Mouse (Mus musculus) stomach, embryonic 14.5 days (tissue): ENCODE measurements around the gene Pon3. TPM values are rescaled to one million over a fixed set of nuclear protein-coding genes. Genes with fewer than 3 reads are reported as not detected.

Experiments
- ATAC-seq: fragments of 200-750 bp; cut with Nextera tagmentation; 2 replicates; pipeline ENCODE4 v1.8.0; 2017; ENCODE audit warnings: low read depth, moderate TSS enrichment; ENCODE audit not compliant: insufficient number of reproducible peaks, insufficient read depth, low FRiP score
- H3K27ac ChIP-seq: fragments of 300-500 bp; sonication (generic); 2 replicates; pipeline ENCODE4 v1.5.1; 2014; ENCODE audit warnings: mild to moderate bottlenecking, low read length, moderate library complexity, mixed read lengths
- H3K27me3 ChIP-seq: fragments of 300-500 bp; sonication (generic); 2 replicates; pipeline ENCODE4 v1.6.1; 2014; ENCODE audit warnings: low read length, control low read depth, mixed read lengths; ENCODE audit not compliant: control insufficient read depth, insufficient read depth
- H3K36me3 ChIP-seq: fragments of 300-500 bp; sonication (generic); 2 replicates; pipeline ENCODE4 v1.6.1; 2014; ENCODE audit warnings: mild to moderate bottlenecking, control low read depth, low read length, moderate library complexity, mixed read lengths; ENCODE audit not compliant: control insufficient read depth, insufficient read depth
- H3K4me1 ChIP-seq: fragments of 300-500 bp; sonication (generic); 2 replicates; pipeline ENCODE4 v1.6.1; 2014; ENCODE audit warnings: low read length, control low read depth, mixed read lengths; ENCODE audit not compliant: control insufficient read depth, insufficient read depth
- H3K4me2 ChIP-seq: fragments of 300-500 bp; sonication (generic); replicated peaks from 2 replicates; pipeline ENCODE4 v1.6.1; 2014; ENCODE audit warnings: low read depth, low read length, control low read depth
- H3K4me3 ChIP-seq: fragments of 300-500 bp; sonication (generic); 2 replicates; pipeline ENCODE4 v1.5.1; 2014; ENCODE audit warnings: low read depth, low read length, control low read depth
- H3K9ac ChIP-seq: fragments of 300-500 bp; sonication (generic); replicated peaks from 2 replicates; pipeline ENCODE4 v1.6.1; 2014; ENCODE audit warnings: low read depth, mild to moderate bottlenecking, control low read depth, low read length, moderate library complexity, mixed read lengths
- H3K9me3 ChIP-seq: fragments of 300-500 bp; sonication (generic); 2 replicates; pipeline ENCODE4 v1.6.1; 2016; ENCODE audit warnings: low read depth, low read length, control low read depth; ENCODE audit not compliant: control insufficient read depth
- WGBS: fragments of 180-500 bp; shearing (Covaris S2); extraction: QIAGEN DNeasy Blood & Tissue Kit; methylation state at CpG from one replicate; pipeline ENCODE4 v1.1.7; 2014; 5-methylcytosine and 5-hydroxymethylcytosine counted together
- polyA plus RNA-seq: library from polyadenylated mRNA; unstranded; fragments of >200 nt; fragmentation: Nextera tagmentation; extraction: Ambion mirVana; gene quantifications from 2 replicates; pipeline ENCODE4 v1.2.1, GENCODE M21; 2014

The Pon3 gene
- polyA plus RNA-seq, 1 experiment from 2014 or later, result 20.1 TPM

GRCm38 (mm10) chr6:5292841-5293240 lies 36.8 kb upstream of the Pon3 start:
- H3K4me3 ChIP-seq, result no peak overlapping the region
- H3K9ac ChIP-seq, result no peak overlapping the region
- ATAC-seq, result no peak
- WGBS, result 81% methylated on average over 5 of the region's 5 CpGs
- H3K27me3 ChIP-seq, result no peaks in the 10 kb centered on the region
- H3K4me2 ChIP-seq, result no peak overlapping the region
- H3K36me3 ChIP-seq, result no peaks in the 10 kb centered on the region
- H3K27ac ChIP-seq, result no peak overlapping the region
- H3K9me3 ChIP-seq, result no peaks in the 10 kb centered on the region
- 0 out of 2 replicates have a peak, but pooled peaks cover 5% of the 10 kb centered on the region for H3K4me1 ChIP-seq

DNA sequence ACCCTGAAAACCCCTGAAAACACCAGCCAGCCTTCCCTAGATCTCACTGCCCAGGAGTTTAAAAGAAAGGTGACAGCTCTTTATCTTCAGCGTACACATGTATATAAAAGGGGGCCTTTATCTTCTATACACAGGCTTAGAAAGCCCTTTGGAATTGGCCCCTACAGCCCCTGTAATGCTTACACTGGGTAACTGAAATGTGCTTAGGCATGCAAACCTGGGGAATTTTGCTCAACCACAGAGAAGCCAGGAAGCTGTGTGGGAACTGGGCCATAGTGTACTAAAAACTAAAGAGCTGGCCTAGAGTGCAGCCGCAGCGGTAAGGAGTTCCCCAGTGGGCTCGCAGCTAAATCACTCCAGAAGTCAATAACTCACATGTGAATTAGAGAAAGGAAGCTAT lies 35.4 kb upstream of the Pon3 start:
- Histone ChIP-seq H3K9ac (no peak overlapping the region), H3K36me3 (no peaks in the 10 kb centered on the region), H3K4me1 (0 out of 2 replicates have a peak, but pooled peaks cover 5% of the 10 kb centered on the region), H3K27ac (0 out of 2 replicates have a peak overlapping the region, but pooled peaks have one; percentile 10), H3K4me2 (no peak overlapping the region), H3K9me3 (no peaks in the 10 kb centered on the region), H3K27me3 (no peaks in the 10 kb centered on the region), H3K4me3 (no peak overlapping the region)
- WGBS, result 40% methylated on average over 4 of the region's 4 CpGs
- peak; percentile 80; the same call in 1 of the 2 replicates for ATAC-seq

- 27% methylated on average over 5 of the region's 5 CpGs for WGBS
- Histone ChIP-seq H3K4me1 (0 out of 2 replicates have a peak, but pooled peaks cover 5% of the 10 kb centered on the region), H3K9me3 (no peaks in the 10 kb centered on the region), H3K27me3 (no peaks in the 10 kb centered on the region), H3K4me3 (no peak overlapping the region), H3K36me3 (no peaks in the 10 kb centered on the region), H3K9ac (no peak overlapping the region), H3K4me2 (no peak overlapping the region), H3K27ac (peak overlapping the region; percentile 58)
- no peak for ATAC-seq
Measured at GRCm38 (mm10) chr6:5287919-5288318, 31.8 kb upstream of the Pon3 start.

GRCm38 (mm10) chr6:5287392-5287791 lies 31.3 kb upstream of the Pon3 start:
- Histone ChIP-seq H3K9ac (no peak overlapping the region), H3K27me3 (no peaks in the 10 kb centered on the region), H3K27ac (no peak overlapping the region; the same call in 1 of the 2 replicates), H3K36me3 (no peaks in the 10 kb centered on the region), H3K4me1 (0 out of 2 replicates have a peak, but pooled peaks cover 5% of the 10 kb centered on the region), H3K4me3 (no peak overlapping the region), H3K9me3 (no peaks in the 10 kb centered on the region), H3K4me2 (no peak overlapping the region)
- no peak for ATAC-seq
- 72% methylated on average over 2 of the region's 2 CpGs for WGBS

GRCm38 (mm10) chr6:5282418-5282817 lies 26.3 kb upstream of the Pon3 start:
- no peaks in the 10 kb centered on the region for H3K9me3 ChIP-seq
- H3K4me3 ChIP-seq, result no peak overlapping the region
- no peak overlapping the region for H3K4me2 ChIP-seq
- H3K4me1 ChIP-seq, result no peaks in the 10 kb centered on the region
- ATAC-seq, result no peak
- H3K9ac ChIP-seq, result no peak overlapping the region
- WGBS, result 74% methylated on average over 7 of the region's 7 CpGs
- no peaks in the 10 kb centered on the region for H3K36me3 ChIP-seq
- H3K27ac ChIP-seq, result no peak overlapping the region
- no peaks in the 10 kb centered on the region for H3K27me3 ChIP-seq

DNA sequence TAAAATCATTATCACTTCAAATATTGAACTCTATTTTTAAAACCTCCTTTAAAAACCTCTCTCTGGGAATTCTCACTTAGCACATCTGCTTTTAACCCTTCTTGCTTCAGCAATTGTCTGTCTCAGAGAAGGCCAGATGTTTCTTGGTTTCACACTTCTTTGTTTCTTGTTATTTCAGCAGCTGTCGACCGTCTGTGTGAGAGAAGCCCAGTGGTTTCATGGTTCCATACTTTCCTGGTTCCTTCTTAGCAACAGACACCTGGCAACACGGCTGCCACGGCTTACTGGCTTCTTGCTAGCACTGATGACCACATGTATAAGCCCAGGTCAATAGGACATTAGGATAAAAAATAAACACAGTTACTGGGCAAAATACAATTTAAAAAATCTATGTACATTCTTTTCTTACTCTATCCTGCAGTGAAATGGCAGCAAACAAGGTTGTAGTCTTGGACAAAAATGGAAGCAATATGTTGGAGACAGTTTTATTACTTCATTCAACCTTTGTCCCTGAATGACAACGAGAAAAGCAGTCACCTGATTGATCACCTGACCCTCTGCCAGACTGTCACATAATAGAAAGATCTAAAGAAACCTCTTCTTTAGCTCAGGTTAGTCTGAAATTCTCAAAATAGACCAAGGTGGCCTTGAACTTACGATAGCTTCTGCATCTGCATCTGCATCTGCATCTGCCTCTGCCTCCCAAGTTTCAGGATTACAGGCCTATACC lies 24.7 kb upstream of the Pon3 start:
- no peaks in the 10 kb centered on the region for H3K4me1 ChIP-seq
- H3K4me3 ChIP-seq, result no peak overlapping the region
- no peak for ATAC-seq
- H3K9ac ChIP-seq, result no peak overlapping the region
- H3K27me3 ChIP-seq, result no peaks in the 10 kb centered on the region
- no peak overlapping the region for H3K27ac ChIP-seq
- no peaks in the 10 kb centered on the region for H3K9me3 ChIP-seq
- peaks cover 8% of the 10 kb centered on the region; the same call in 1 of the 2 replicates for H3K36me3 ChIP-seq
- no peak overlapping the region for H3K4me2 ChIP-seq
- 49% methylated on average over 6 of the region's 6 CpGs for WGBS

- H3K4me3 ChIP-seq, result no peak overlapping the region
- H3K27me3 ChIP-seq, result no peaks in the 10 kb centered on the region
- H3K9ac ChIP-seq, result no peak overlapping the region
- no peak overlapping the region for H3K27ac ChIP-seq
- peaks cover 8% of the 10 kb centered on the region; the same call in 1 of the 2 replicates for H3K36me3 ChIP-seq
- no peak overlapping the region for H3K4me2 ChIP-seq
- H3K4me1 ChIP-seq, result no peaks in the 10 kb centered on the region
- no peaks in the 10 kb centered on the region for H3K9me3 ChIP-seq
- 24% methylated on average over 5 of the region's 5 CpGs for WGBS
- 0 out of 2 replicates have a peak, but pooled peaks have one; percentile 28 for ATAC-seq
Measured at GRCm38 (mm10) chr6:5277972-5278371, 21.9 kb upstream of the Pon3 start.

DNA sequence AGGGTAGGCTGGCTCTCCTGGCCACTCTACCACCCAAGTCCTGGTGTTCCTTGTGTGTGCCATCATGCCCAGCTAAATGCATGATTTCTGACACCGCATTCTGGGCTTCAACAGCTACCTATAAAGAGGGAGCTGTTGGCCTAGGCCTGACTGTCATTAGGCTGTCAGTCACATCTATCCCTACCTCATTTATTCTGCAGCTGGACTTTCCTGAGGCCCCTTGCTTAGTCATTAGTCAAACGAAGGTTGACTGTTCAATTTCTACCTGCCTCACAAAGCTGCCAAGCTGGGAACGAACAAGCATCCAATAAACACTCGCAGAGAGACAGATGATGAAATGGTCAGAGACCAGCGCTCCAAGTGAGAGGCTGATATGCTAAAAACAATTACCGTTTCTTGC lies 13.6 kb upstream of the Pon3 start:
- whole genome bisulfite sequencing, result 78% methylated on average over 6 of the region's 6 CpGs
- no peak for ATAC-seq
- no peak overlapping the region for H3K4me2 ChIP-seq

More for the DNA sequence above, 13.6 kb upstream of the Pon3 start:
- H3K4me1 ChIP-seq, result no peaks in the 10 kb centered on the region
- no peak overlapping the region for H3K27ac ChIP-seq
- H3K9me3 ChIP-seq, result no peaks in the 10 kb centered on the region
- H3K27me3 ChIP-seq, result no peaks in the 10 kb centered on the region
- H3K4me3 ChIP-seq, result no peak overlapping the region
- no peak overlapping the region for H3K9ac ChIP-seq
- H3K36me3 ChIP-seq, result peaks cover 6% of the 10 kb centered on the region; the same call in 1 of the 2 replicates
